Mouse (Mus musculus): ENCODE data around the gene Anapc15-ps.

Gene Anapc15-ps

GRCm38 (mm10) chr10:95691347-95691746, 18.1 kb upstream of the Anapc15-ps start:
- DNase-seq (ENCODE audit: low read depth, low spot score): no peak

- no peak for DNase-seq (ENCODE audit: low read depth, low spot score)
Observed at GRCm38 (mm10) chr10:95689833-95690232, 16.6 kb upstream of the Anapc15-ps start.

GRCm38 (mm10) chr10:95689058-95689457, 15.8 kb upstream of the Anapc15-ps start:
- no peak for DNase-seq (ENCODE audit: low read depth, low spot score)

GRCm38 (mm10) chr10:95687558-95688141, 14.4 kb upstream of the Anapc15-ps start:
- DNase-seq (ENCODE audit: low read depth, low spot score): no peak

GRCm38 (mm10) chr10:95686041-95686440, 12.8 kb upstream of the Anapc15-ps start:
- DNase-seq (ENCODE audit: low read depth, low spot score): no peak

GRCm38 (mm10) chr10:95684782-95685555, 11.7 kb upstream of the Anapc15-ps start:
- no peak for DNase-seq (ENCODE audit: low read depth, low spot score)

GRCm38 (mm10) chr10:95684250-95684649, 11.0 kb upstream of the Anapc15-ps start:
- DNase-seq (ENCODE audit: low read depth, low spot score): no peak

- DNase-seq (ENCODE audit: low read depth, low spot score): no peak
Observed at GRCm38 (mm10) chr10:95683735-95684134, 10.5 kb upstream of the Anapc15-ps start.

- no peak for DNase-seq (ENCODE audit: low read depth, low spot score)
Observed at GRCm38 (mm10) chr10:95682964-95683363, 9.7 kb upstream of the Anapc15-ps start.

- no peak for DNase-seq (ENCODE audit: low read depth, low spot score)
Observed at GRCm38 (mm10) chr10:95682091-95682740, 9.0 kb upstream of the Anapc15-ps start.

- no peak for DNase-seq (ENCODE audit: low read depth, low spot score)
Observed at GRCm38 (mm10) chr10:95681481-95681880, 8.2 kb upstream of the Anapc15-ps start.

- peak; percentile 61 for DNase-seq (ENCODE audit: low read depth, low spot score)
Observed at GRCm38 (mm10) chr10:95681058-95681440, 7.8 kb upstream of the Anapc15-ps start.

- DNase-seq (ENCODE audit: low read depth, low spot score): no peak
Observed at GRCm38 (mm10) chr10:95680153-95681057, 7.2 kb upstream of the Anapc15-ps start.

- DNase-seq (ENCODE audit: low read depth, low spot score): no peak
Observed at GRCm38 (mm10) chr10:95679131-95679530, 5.9 kb upstream of the Anapc15-ps start.

- DNase-seq (ENCODE audit: low read depth, low spot score): no peak
Observed at GRCm38 (mm10) chr10:95678661-95679060, 5.4 kb upstream of the Anapc15-ps start.

- DNase-seq (ENCODE audit: low read depth, low spot score): no peak
Observed at GRCm38 (mm10) chr10:95678241-95678640, 5.0 kb upstream of the Anapc15-ps start.

- peak; percentile 79 for DNase-seq (ENCODE audit: low read depth, low spot score)
Observed at GRCm38 (mm10) chr10:95677356-95678109, 4.3 kb upstream of the Anapc15-ps start.

- DNase-seq (ENCODE audit: low read depth, low spot score): peak; percentile 8
Observed at GRCm38 (mm10) chr10:95676991-95677355, 3.7 kb upstream of the Anapc15-ps start.

GRCm38 (mm10) chr10:95676387-95676786, 3.1 kb upstream of the Anapc15-ps start:
- no peak for DNase-seq (ENCODE audit: low read depth, low spot score)

GRCm38 (mm10) chr10:95670781-95671780, 2.2 kb downstream of the Anapc15-ps start:
- no peak for DNase-seq (ENCODE audit: low read depth, low spot score)
